Mouse (Mus musculus): ENCODE data around the gene Bik.

Bik gene

DNA sequence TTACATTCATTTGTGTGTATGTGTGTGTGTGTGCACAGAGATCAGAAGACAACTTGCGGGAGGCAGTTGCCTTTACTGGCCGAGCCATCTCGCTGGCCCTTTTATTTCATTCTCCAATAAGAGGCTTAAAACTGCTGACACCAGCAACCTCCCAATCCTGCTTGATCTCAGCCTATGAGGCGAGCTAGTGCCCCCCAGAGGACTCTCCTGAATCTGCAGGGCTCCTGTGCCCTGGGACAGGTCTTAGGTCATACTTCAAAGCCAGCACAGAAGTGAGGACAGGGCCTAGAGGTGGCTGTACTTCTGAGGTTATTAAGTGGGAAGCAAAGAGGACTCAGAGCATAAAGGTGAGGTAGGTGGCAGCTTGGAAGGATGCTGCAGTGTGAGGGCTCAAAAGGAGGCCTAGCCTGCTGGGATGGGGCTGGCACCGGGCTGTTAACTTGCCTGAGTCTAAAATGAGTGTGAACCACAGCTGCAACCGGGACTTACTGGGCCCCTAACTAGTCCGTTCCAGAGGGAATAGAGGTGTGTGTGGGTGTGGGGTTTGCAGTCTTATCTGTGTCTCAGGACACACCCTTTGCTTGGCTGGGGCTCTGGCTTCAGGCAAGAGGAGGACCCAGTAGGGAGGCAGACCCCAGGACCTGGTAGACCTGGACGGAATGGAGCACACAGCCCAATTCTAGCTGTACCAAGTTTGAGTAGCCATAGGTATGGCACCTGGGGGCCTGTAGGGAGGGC is 56.9 kb downstream of the Bik start:
- DNase-seq (ENCODE audit: low read depth, low spot score), result peak; percentile 29

DNA sequence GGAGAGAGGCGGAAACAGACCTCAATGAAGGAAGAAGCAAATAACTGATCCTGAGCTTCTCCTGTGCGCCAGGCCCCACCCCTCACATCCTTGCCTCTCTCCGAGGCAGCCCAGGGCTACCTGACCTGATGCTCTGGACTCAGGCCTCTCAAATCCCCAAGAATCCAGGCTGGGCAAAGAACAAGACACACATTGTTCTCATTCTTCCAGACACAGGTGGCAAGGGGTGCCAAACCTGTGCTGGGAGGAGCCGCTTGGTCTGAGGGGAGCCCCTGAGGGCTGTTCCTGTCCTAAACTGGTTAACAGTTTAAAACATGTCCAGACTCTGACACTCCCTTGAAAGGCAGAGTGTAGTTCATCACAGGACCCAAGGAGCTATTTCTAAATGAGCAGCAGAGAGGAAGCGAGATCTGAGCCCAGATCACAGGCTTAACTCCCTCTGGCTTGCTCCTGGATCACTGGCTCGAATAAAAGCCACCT is 58.1 kb downstream of the Bik start:
- no peak for DNase-seq (ENCODE audit: low read depth, low spot score)

DNA sequence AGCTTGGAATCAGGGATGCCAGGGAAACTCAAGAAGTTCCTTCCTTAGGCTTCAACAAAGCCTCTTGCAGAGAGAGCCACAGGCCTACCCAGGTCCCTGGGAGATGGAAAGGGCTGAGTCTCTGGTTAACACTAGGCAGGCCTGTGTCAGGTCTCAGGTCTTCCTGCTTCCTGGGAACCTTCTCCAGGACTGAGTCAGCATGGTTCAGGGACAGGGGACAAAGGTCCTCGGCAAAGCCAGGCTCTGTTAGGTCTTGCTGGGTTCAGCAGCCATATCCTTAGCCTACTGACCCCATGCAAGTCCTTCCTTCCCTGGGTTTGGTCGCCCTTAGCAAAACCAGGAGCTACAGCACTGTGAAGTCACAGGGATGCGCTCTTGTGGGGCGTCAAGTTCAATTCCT is 64.2 kb downstream of the Bik start:
- no peak for DNase-seq (ENCODE audit: low read depth, low spot score)

DNA sequence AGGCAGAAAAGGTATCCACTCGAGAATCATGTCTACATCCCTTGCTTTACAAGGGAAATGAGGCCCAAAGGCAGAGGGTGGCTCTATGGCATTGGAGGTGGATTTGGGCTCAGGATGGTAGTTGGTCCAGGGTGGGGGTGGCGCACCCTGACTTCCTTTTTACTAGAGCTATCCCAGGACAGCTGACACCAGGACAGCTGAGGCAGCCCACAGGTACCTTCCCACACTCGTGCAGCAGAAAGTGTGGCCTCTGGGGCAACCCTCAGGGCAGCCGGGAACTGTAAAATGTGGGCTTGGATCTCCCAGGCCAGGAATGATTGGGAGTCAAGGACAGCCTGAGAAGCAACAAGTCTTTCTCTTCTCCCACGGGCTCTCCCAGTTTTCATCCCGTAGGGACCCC is 65.1 kb downstream of the Bik start:
- no peak for DNase-seq (ENCODE audit: low read depth, low spot score)

DNA sequence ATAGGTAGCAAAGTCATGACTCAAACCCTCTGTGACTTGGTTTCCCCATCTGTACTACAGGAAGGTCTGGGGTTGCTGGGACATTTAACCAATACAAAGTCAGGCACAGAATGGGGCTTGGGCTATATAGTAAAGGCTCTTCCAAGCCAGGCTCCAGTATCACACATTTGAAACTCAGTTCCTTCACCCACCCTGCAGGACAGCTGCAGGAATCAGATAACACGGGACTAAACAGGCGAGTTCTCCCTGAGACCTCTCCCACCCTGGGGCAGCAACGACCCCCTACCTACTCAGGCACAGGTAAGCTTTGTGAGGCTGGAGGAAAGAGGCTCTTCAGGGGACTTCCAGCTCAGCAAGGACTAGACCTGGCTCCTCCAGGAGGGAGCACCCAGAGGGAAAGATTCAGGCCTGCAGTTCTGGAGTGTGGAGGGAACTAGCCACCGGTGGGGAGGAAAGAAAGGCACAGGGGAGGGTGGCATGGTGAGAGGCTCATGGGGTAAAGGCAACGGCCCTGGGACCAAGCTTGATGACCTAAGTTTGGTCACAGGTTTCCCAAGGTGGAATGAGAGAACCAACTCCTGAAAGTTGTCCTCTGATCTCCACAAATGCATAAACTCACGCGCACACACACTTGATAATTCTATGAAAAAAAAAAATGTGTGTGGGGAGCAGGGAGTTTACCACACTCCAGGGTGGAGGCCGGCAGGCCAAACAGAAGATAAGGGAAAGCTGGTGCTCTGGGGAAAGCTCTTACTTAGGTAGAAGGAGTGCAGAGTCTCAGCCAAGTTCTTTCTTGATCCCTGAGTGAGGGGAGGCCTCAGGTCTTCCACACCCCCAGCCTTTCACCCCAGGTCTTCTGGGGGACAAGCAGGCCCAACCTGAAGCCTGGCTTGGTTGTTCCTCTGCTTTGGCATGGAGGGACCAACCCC is 65.9 kb downstream of the Bik start:
- DNase-seq (ENCODE audit: low read depth, low spot score), result no peak

DNA sequence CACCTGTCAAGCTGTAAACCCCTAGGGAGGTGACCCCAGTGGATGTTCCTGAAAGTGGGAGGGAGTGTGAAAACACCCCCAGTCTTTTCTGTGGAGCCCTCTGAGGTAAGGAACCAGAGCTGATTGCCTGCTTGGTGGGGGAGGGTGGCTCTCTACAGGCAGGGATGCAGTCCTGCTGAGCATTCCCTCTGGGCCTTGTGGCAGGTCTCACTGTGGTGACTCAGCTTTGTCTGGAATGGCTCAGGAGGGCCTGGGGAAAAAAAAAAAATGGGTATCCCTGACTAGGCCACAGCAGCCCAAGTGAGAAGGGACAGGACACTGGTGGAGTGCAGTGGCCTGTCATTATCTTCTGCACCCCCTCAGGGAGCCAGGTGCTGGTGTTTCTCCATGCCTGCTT is 66.5 kb downstream of the Bik start:
- DNase-seq (ENCODE audit: low read depth, low spot score), result no peak

DNA sequence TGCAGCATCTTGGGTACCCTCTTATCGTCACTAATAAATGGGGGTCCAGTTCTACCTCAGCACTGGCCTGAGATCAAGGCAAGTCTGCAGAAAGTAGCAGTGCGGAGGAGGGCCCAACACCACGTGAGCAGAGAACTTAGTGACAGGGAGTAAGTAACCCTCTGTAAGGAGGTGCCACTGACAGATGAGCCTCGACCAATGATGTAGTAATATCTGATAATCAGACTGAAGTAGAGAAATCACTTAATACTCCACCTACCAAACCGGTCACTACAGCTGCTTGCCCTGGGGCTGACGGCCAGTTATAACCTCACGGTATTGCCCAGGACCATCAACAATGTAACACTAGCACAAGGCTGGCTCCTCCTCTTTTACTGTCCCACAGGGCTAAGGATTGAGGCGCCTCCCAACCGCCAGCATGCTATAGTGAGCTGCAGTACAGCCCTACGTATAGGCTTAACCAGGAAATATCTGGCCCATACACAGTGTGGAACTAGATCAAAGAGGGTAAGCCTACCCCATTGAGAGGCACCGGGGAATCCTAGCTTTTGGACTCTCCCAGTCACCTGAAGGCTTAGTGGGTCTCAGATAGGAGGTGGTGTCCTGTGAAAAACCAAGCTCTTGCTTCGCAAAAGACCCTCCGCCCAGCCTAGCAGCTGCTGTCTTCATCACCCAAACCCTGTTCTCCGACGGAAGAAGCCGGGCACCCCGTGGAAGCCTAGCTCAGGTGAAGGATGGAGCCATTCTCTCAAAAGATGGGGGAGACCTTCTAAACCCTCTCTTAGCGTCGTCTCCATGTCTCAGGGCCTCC is 67.2 kb downstream of the Bik start:
- peak; percentile 14 for DNase-seq (ENCODE audit: low read depth, low spot score)
